Mouse (Mus musculus): ENCODE measurements at regions not wholly inside any gene's neighbourhood (a gene's known extent, or its start where the extent isn't known, plus 50 kb on each side); places are given as distances from the start of the nearest gene placed in this dataset.

DNA sequence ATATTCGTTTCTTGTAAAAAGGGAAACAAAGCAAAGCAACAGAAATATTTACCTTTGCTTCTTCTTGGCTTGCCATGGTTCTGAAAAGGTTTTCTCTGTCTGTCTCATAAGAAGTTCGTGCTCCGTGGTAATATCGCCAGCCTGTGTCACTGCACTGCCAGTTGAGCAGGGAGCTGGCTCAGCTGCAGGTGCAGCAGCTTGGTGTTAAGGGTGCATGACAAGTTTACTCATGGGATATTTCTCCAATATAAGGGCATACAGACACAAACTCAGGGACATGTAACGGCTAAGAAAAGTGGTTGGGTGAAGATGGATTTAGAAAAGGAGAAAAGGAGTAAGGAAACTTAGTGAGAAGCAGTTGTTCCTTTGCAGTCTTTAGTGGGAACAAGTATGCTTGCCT lies 533.5 kb upstream of the Zic4 start:
- TF ChIP-seq MAX (IDR thresholded peaks at IDR 0.05) (no peak), CEBPB (IDR thresholded peaks at IDR 0.05; ENCODE audit: low read depth) (no peak), USF1 (IDR thresholded peaks at IDR 0.05; ENCODE audit: low read depth) (no peak), FOSL1 (IDR thresholded peaks at IDR 0.05; ENCODE audit: insufficient read depth, low read length, poor library complexity, severe bottlenecking) (no peak), MYOD1 (IDR thresholded peaks at IDR 0.05; ENCODE audit: control insufficient read depth, insufficient read length, low read depth) (no peak), MYOG (IDR thresholded peaks at IDR 0.05; ENCODE audit: control insufficient read depth, extremely low read depth, insufficient read length) (no peak), CTCF (IDR thresholded peaks at IDR 0.05; ENCODE audit: control insufficient read depth, insufficient read depth, insufficient read length) (no peak)
- no peak overlapping the region for H3K4me3 ChIP-seq (ENCODE audit: insufficient read depth, poor library complexity, severe bottlenecking)
- no peaks in the 10 kb centered on the region for H3K27me3 ChIP-seq (ENCODE audit: control insufficient read depth, insufficient read depth, insufficient read length)
- H3ac ChIP-seq (ENCODE audit: control insufficient read depth, insufficient read length, low read depth), result no peak overlapping the region
- no peaks in the 10 kb centered on the region for H3K79me3 ChIP-seq (ENCODE audit: low read depth)
- H3K79me2 ChIP-seq (ENCODE audit: control insufficient read depth, insufficient read depth), result no peaks in the 10 kb centered on the region
- H3K36me3 ChIP-seq (ENCODE audit: control insufficient read depth, insufficient read depth), result no peaks in the 10 kb centered on the region

DNA sequence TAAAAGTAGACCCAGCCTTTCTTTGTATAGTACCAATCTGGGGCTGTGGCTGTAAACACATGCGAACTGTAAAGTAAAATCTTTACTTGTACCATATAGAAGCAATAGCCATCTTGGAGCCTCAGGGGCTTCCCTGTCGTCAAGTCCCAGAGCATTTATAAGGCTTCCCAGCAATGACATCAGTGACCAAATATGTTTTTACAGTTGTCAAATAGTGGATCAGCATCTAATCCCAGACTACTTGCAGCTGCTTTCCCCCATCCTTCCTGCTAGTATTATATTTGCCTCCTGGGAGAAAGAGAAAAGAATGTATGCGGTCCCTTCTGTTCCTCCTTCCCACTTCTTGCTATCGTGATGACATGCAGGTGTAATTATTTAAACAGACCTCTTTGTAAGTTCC lies 531.5 kb upstream of the Zic4 start:
- Histone ChIP-seq H3K36me3 (ENCODE audit: control insufficient read depth, insufficient read depth) (no peaks in the 10 kb centered on the region), H3ac (ENCODE audit: control insufficient read depth, insufficient read length, low read depth) (no peak overlapping the region), H3K79me2 (ENCODE audit: control insufficient read depth, insufficient read depth) (no peaks in the 10 kb centered on the region), H3K27me3 (ENCODE audit: control insufficient read depth, insufficient read depth, insufficient read length) (no peaks in the 10 kb centered on the region), H3K4me3 (ENCODE audit: insufficient read depth, poor library complexity, severe bottlenecking) (no peak overlapping the region), H3K79me3 (ENCODE audit: low read depth) (no peaks in the 10 kb centered on the region)
- TF ChIP-seq MYOD1 (IDR thresholded peaks at IDR 0.05; ENCODE audit: control insufficient read depth, insufficient read length, low read depth) (peak; percentile 98), MAX (IDR thresholded peaks at IDR 0.05) (no peak)

DNA sequence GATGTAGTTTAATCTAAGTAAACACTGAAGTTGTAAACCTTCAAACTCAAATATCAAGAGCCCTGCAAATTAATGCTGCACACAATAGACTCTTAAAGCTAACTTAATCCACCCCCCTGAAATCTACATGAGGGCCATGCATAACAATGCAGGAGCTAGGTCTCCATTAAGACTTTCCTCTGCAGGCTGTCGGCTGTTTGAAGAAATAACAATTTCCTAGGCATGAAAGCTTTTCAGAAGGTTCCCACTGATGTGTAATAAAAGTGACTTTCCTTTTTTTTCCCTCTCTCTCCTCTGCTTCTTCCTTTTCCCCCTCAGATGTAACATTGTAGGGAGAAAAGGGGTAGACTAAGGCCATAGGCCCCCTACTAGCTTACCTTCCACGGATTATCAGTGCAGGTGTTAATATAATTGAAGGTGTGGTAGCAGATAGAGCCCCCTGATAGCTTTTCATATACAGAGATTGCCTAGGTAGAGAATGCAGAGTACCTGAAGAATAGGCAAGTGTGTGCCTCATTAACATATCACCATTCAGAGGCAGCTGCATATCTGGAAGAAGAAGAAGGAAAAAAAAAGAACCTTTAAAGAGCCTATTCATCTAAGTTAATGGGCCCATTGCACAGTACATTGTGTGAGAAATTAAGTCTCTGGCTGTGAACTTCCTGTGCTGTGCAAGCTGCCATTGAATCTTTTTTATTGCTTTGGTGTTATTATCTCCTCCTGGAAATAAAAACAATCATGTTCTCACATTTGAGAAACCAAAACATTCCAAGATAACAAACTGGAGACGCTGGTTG lies 528.3 kb upstream of the Zic4 start:
- no peak overlapping the region for H3ac ChIP-seq (ENCODE audit: control insufficient read depth, insufficient read length, low read depth)
- no peak overlapping the region for H3K4me3 ChIP-seq (ENCODE audit: insufficient read depth, poor library complexity, severe bottlenecking)
- TF ChIP-seq USF1 (IDR thresholded peaks at IDR 0.05; ENCODE audit: low read depth), result no peak
- no peak for TF ChIP-seq MYOG (IDR thresholded peaks at IDR 0.05; ENCODE audit: control insufficient read depth, extremely low read depth, insufficient read length)
- TF ChIP-seq MAX (IDR thresholded peaks at IDR 0.05), result no peak
- no peak for TF ChIP-seq CEBPB (IDR thresholded peaks at IDR 0.05; ENCODE audit: low read depth)

DNA sequence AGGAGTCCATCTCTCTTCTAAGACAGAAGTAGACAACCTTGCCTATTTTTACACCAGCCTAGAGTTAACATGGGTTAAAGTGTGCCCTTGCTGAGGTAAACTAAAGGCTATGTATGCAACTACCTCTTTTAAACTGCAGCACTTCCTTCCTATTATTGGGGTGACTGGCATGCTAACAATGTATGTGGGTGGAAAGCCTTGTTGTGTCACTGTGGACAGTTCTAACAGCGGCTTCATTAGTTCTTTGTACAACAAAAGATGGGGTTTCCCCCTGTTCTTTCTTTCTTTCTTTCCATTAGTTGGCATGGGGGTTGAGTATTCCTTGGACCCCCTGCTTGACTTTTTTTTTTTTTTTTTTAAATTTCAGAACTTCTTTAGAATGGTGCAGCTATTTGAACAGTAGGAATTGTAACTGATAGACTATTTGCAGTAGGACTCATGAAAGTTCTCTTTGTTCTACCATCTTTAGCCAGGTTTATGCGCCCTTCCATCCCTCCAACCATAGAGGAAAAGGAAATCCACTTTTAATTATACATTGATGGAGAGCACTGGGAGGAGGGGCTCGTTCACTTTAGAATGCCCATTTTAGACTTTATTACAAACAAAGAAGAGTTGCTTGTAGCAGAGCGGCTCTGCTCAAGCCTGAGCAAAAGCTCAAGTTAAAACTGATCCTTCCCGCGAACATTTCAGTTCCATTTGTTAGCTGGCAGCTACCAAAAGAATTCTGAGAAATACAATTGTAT lies 523.9 kb upstream of the Zic4 start:
- no peak overlapping the region for H3K4me3 ChIP-seq (ENCODE audit: insufficient read depth, poor library complexity, severe bottlenecking)
- TF ChIP-seq CTCF (IDR thresholded peaks at IDR 0.05; ENCODE audit: control insufficient read depth, insufficient read depth, insufficient read length) (no peak), USF1 (IDR thresholded peaks at IDR 0.05; ENCODE audit: low read depth) (no peak), FOSL1 (IDR thresholded peaks at IDR 0.05; ENCODE audit: insufficient read depth, low read length, poor library complexity, severe bottlenecking) (no peak), CEBPB (IDR thresholded peaks at IDR 0.05; ENCODE audit: low read depth) (no peak)
- H3K79me2 ChIP-seq (ENCODE audit: control insufficient read depth, insufficient read depth), result no peaks in the 10 kb centered on the region
- H3ac ChIP-seq (ENCODE audit: control insufficient read depth, insufficient read length, low read depth), result no peak overlapping the region
- no peaks in the 10 kb centered on the region for H3K36me3 ChIP-seq (ENCODE audit: control insufficient read depth, insufficient read depth)
- no peaks in the 10 kb centered on the region for H3K79me3 ChIP-seq (ENCODE audit: low read depth)
- no peaks in the 10 kb centered on the region for H3K27me3 ChIP-seq (ENCODE audit: control insufficient read depth, insufficient read depth, insufficient read length)

More for the DNA sequence above, 528.3 kb upstream of the Zic4 start:
- H3K79me2 ChIP-seq (ENCODE audit: control insufficient read depth, insufficient read depth), result no peaks in the 10 kb centered on the region
- no peaks in the 10 kb centered on the region for H3K36me3 ChIP-seq (ENCODE audit: control insufficient read depth, insufficient read depth)
- no peaks in the 10 kb centered on the region for H3K79me3 ChIP-seq (ENCODE audit: low read depth)
- H3K27me3 ChIP-seq (ENCODE audit: control insufficient read depth, insufficient read depth, insufficient read length), result no peaks in the 10 kb centered on the region

DNA sequence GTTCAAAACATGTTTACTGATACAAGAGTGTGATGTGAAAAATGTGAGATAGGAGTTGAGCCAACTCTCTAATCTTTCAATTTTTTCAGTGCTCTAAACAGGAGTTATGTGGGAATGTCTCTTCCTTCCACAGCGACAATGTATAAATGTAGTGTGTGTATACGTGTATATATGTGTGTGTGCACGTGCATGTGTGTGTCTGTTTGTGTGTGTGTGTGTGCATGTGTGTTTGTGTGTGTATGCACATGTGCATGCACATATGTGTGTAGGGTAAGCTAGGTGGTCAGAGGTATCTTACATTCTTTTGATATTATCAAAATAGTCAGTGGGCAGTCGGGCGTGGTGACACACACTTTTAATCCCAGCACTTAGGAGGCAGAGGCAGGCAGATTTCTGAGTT lies 511.2 kb upstream of the Zic4 start:
- H3K4me3 ChIP-seq (ENCODE audit: insufficient read depth, poor library complexity, severe bottlenecking), result no peak overlapping the region
- H3ac ChIP-seq (ENCODE audit: control insufficient read depth, insufficient read length, low read depth), result no peak overlapping the region
- no peaks in the 10 kb centered on the region for H3K79me2 ChIP-seq (ENCODE audit: control insufficient read depth, insufficient read depth)
- H3K79me3 ChIP-seq (ENCODE audit: low read depth), result no peaks in the 10 kb centered on the region
- TF ChIP-seq CEBPB (IDR thresholded peaks at IDR 0.05; ENCODE audit: low read depth) (no peak), MYOG (IDR thresholded peaks at IDR 0.05; ENCODE audit: control insufficient read depth, extremely low read depth, insufficient read length) (no peak), USF1 (IDR thresholded peaks at IDR 0.05; ENCODE audit: low read depth) (no peak), CTCF (IDR thresholded peaks at IDR 0.05; ENCODE audit: control insufficient read depth, insufficient read depth, insufficient read length) (no peak), MYOD1 (IDR thresholded peaks at IDR 0.05; ENCODE audit: control insufficient read depth, insufficient read length, low read depth) (no peak), MAX (IDR thresholded peaks at IDR 0.05) (no peak), FOSL1 (IDR thresholded peaks at IDR 0.05; ENCODE audit: insufficient read depth, low read length, poor library complexity, severe bottlenecking) (no peak)
- H3K27me3 ChIP-seq (ENCODE audit: control insufficient read depth, insufficient read depth, insufficient read length), result no peaks in the 10 kb centered on the region
- H3K36me3 ChIP-seq (ENCODE audit: control insufficient read depth, insufficient read depth), result no peaks in the 10 kb centered on the region

DNA sequence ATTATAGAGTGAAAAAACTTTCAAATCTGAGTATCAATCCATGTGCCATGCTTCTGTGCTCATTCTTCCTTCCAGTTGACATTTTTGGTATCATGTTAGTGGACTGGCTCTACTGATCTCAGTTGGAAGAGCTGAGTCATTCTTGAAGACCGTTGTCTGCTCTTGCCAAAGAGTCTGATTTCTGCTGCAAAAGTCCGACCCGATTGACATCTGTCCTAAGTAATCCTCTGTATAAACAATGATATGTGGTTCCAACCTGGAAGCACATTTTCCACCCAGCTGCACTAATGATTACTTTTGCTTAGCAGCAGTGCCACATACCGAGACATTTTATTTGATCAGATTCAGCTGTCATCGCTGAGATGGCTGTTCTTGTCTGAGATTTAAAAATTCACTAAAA lies 490.6 kb upstream of the Zic4 start:
- H3K36me3 ChIP-seq (ENCODE audit: control insufficient read depth, insufficient read depth), result no peaks in the 10 kb centered on the region
- H3K27me3 ChIP-seq (ENCODE audit: control insufficient read depth, insufficient read depth, insufficient read length), result no peaks in the 10 kb centered on the region
- H3K79me2 ChIP-seq (ENCODE audit: control insufficient read depth, insufficient read depth), result no peaks in the 10 kb centered on the region
- TF ChIP-seq MYOG (IDR thresholded peaks at IDR 0.05; ENCODE audit: control insufficient read depth, extremely low read depth, insufficient read length), result no peak
- TF ChIP-seq USF1 (IDR thresholded peaks at IDR 0.05; ENCODE audit: low read depth), result no peak
- TF ChIP-seq FOSL1 (IDR thresholded peaks at IDR 0.05; ENCODE audit: insufficient read depth, low read length, poor library complexity, severe bottlenecking), result no peak
- TF ChIP-seq CEBPB (IDR thresholded peaks at IDR 0.05; ENCODE audit: low read depth), result no peak
- no peak for TF ChIP-seq MYOD1 (IDR thresholded peaks at IDR 0.05; ENCODE audit: control insufficient read depth, insufficient read length, low read depth)
- no peak for TF ChIP-seq CTCF (IDR thresholded peaks at IDR 0.05; ENCODE audit: control insufficient read depth, insufficient read depth, insufficient read length)
- TF ChIP-seq MAX (IDR thresholded peaks at IDR 0.05), result no peak
- H3K4me3 ChIP-seq (ENCODE audit: insufficient read depth, poor library complexity, severe bottlenecking), result no peak overlapping the region
- H3ac ChIP-seq (ENCODE audit: control insufficient read depth, insufficient read length, low read depth), result no peak overlapping the region
- H3K79me3 ChIP-seq (ENCODE audit: low read depth), result no peaks in the 10 kb centered on the region
